Mouse (Mus musculus): ENCODE measurements around the gene Utp3. TPM values are rescaled to one million over a fixed set of nuclear protein-coding genes. Genes with fewer than 3 reads are reported as not detected.
A peak's percentile ranks its signal among the peaks of the same experiment; 100 is the strongest.
"Not testable (repeated sequence)": the region's sequence is repeated elsewhere in the genome, so short reads cannot be mapped to it uniquely, and the experiment has no call there.

The Utp3 gene
- polyA plus RNA-seq, 1 experiment from 2014 or later: 55.6 TPM

GRCm38 (mm10) chr5:88542651-88543282, 11.5 kb upstream of the Utp3 start:
- no peak overlapping the region for H3K4me2 ChIP-seq
- no peaks in the 10 kb centered on the region for H3K36me3 ChIP-seq (ENCODE audit: control insufficient read depth, insufficient read depth, low read length)
- no peak for ATAC-seq (replicated peaks; ENCODE audit: insufficient number of reproducible peaks, low FRiP score, low TSS enrichment)
- 59% methylated on average over 5 of the region's 5 CpGs for WGBS (ENCODE audit: insufficient replicate concordance)
- H3K9me3 ChIP-seq (replicated peaks; ENCODE audit: control insufficient read depth, low read length): no peaks in the 10 kb centered on the region
- H3K27ac ChIP-seq (ENCODE audit: low read depth, low read length): no peak overlapping the region
- no peak overlapping the region for H3K9ac ChIP-seq (ENCODE audit: low read depth, low read length)
- no peaks in the 10 kb centered on the region for H3K4me1 ChIP-seq (ENCODE audit: control insufficient read depth, insufficient read depth, low read length)
- H3K27me3 ChIP-seq (ENCODE audit: control insufficient read depth, insufficient read depth, low read length): no peaks in the 10 kb centered on the region
- H3K4me3 ChIP-seq (ENCODE audit: low read depth, low read length): no peak overlapping the region

DNA sequence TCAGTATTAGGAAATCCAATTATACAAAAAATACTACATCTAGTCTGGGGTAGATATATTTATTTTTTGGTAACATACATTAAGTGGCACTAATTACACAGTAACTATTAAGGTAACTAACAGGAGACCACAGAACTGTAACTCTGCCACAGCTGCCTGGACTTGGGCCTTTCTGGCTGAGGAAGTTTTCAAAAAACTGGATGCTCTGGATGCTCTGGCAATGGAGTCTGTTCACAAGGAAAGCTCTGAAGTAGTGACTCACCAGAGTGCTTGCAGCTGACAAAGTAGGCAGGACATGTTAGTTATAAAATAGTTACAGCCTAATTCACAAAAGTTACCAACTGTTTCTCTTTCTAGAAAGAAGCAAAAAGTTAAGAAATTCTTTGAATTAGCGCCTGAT, 9.9 kb upstream of the Utp3 start:
- not testable (repeated sequence) for H3K27ac ChIP-seq (ENCODE audit: low read depth, low read length); H3K36me3 ChIP-seq (ENCODE audit: control insufficient read depth, insufficient read depth, low read length); H3K9ac ChIP-seq (ENCODE audit: low read depth, low read length); H3K4me2 ChIP-seq; H3K9me3 ChIP-seq (replicated peaks; ENCODE audit: control insufficient read depth, low read length); H3K27me3 ChIP-seq (ENCODE audit: control insufficient read depth, insufficient read depth, low read length); H3K4me1 ChIP-seq (ENCODE audit: control insufficient read depth, insufficient read depth, low read length); ATAC-seq (replicated peaks; ENCODE audit: insufficient number of reproducible peaks, low FRiP score, low TSS enrichment); H3K4me3 ChIP-seq (ENCODE audit: low read depth, low read length)
- WGBS (ENCODE audit: insufficient replicate concordance): 83% methylated on average over 1 of the region's 1 CpGs

GRCm38 (mm10) chr5:88545536-88545935, 8.7 kb upstream of the Utp3 start:
- H3K4me2 ChIP-seq: no peak overlapping the region
- H3K9ac ChIP-seq (ENCODE audit: low read depth, low read length): no peak overlapping the region
- H3K4me3 ChIP-seq (ENCODE audit: low read depth, low read length): no peak overlapping the region
- H3K27ac ChIP-seq (ENCODE audit: low read depth, low read length): no peak overlapping the region
- no peaks in the 10 kb centered on the region for H3K4me1 ChIP-seq (ENCODE audit: control insufficient read depth, insufficient read depth, low read length)
- WGBS (ENCODE audit: insufficient replicate concordance): 83% methylated on average over 7 of the region's 7 CpGs
- no peaks in the 10 kb centered on the region for H3K27me3 ChIP-seq (ENCODE audit: control insufficient read depth, insufficient read depth, low read length)
- no peaks in the 10 kb centered on the region for H3K9me3 ChIP-seq (replicated peaks; ENCODE audit: control insufficient read depth, low read length)
- no peak for ATAC-seq (replicated peaks; ENCODE audit: insufficient number of reproducible peaks, low FRiP score, low TSS enrichment)
- H3K36me3 ChIP-seq (ENCODE audit: control insufficient read depth, insufficient read depth, low read length): no peaks in the 10 kb centered on the region

DNA sequence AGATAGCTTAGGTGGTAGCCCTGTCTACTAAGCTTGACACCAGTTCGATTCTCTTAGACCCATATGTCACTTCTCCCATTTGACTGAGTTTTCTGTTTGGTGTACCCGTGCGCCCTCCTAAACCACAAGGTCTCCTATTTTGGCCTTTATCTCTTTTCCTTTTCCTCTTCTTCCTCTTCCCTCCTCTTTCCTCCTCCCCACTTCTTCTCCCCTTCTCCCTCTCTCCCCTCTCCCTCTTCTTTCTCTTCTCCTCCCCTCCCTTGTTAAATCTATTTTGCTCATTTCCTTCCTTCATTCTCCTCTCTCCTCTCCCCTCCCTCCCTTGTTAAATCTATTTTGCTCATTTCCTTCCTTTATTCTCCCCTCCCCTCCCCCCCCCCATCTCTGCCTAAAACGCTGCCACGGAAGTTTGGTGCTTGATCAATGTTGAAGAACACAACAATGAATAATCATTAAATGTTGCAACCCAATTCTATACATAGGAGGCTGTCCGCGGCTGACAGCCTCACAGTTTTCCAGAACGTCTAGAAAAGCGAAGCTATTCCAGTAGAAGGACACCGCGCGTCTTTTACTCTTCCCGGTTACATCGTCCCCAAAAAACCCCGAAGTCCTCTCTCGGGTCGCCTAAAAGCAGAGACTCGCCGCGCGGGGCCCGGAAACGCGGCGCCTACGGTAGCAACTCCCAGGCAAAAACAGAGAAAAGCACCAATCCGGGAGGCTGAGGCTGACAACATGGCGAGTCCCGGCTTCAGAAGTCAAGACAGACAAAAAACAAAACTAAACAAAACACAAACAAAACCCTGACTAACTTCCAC, 784 bp upstream of the Utp3 start:
- H3K27ac ChIP-seq (ENCODE audit: low read depth, low read length): peak overlapping the region; percentile 93
- peaks cover 9% of the 10 kb centered on the region for H3K4me1 ChIP-seq (ENCODE audit: control insufficient read depth, insufficient read depth, low read length)
- H3K9me3 ChIP-seq (replicated peaks; ENCODE audit: control insufficient read depth, low read length): no peaks in the 10 kb centered on the region
- peak overlapping the region; percentile 91 for H3K9ac ChIP-seq (ENCODE audit: low read depth, low read length)
- H3K27me3 ChIP-seq (ENCODE audit: control insufficient read depth, insufficient read depth, low read length): no peaks in the 10 kb centered on the region
- 9% methylated on average over 29 of the region's 29 CpGs for WGBS (ENCODE audit: insufficient replicate concordance)
- peak; percentile 57 for ATAC-seq (replicated peaks; ENCODE audit: insufficient number of reproducible peaks, low FRiP score, low TSS enrichment)
- peak overlapping the region; percentile 79 for H3K4me2 ChIP-seq
- no peaks in the 10 kb centered on the region for H3K36me3 ChIP-seq (ENCODE audit: control insufficient read depth, insufficient read depth, low read length)
- peak overlapping the region; percentile 89 for H3K4me3 ChIP-seq (ENCODE audit: low read depth, low read length)

GRCm38 (mm10) chr5:88558991-88559390, 4.7 kb downstream of the Utp3 start:
- H3K9ac ChIP-seq (ENCODE audit: low read depth, low read length): no peak overlapping the region
- H3K4me1 ChIP-seq (ENCODE audit: control insufficient read depth, insufficient read depth, low read length): peaks cover 9% of the 10 kb centered on the region
- no peak for ATAC-seq (replicated peaks; ENCODE audit: insufficient number of reproducible peaks, low FRiP score, low TSS enrichment)
- H3K36me3 ChIP-seq (ENCODE audit: control insufficient read depth, insufficient read depth, low read length): no peaks in the 10 kb centered on the region
- H3K4me3 ChIP-seq (ENCODE audit: low read depth, low read length): no peak overlapping the region
- no peak overlapping the region for H3K27ac ChIP-seq (ENCODE audit: low read depth, low read length)
- no peaks in the 10 kb centered on the region for H3K9me3 ChIP-seq (replicated peaks; ENCODE audit: control insufficient read depth, low read length)
- 14% methylated on average over 1 of the region's 1 CpGs for WGBS (ENCODE audit: insufficient replicate concordance)
- no peak overlapping the region for H3K4me2 ChIP-seq
- H3K27me3 ChIP-seq (ENCODE audit: control insufficient read depth, insufficient read depth, low read length): no peaks in the 10 kb centered on the region

DNA sequence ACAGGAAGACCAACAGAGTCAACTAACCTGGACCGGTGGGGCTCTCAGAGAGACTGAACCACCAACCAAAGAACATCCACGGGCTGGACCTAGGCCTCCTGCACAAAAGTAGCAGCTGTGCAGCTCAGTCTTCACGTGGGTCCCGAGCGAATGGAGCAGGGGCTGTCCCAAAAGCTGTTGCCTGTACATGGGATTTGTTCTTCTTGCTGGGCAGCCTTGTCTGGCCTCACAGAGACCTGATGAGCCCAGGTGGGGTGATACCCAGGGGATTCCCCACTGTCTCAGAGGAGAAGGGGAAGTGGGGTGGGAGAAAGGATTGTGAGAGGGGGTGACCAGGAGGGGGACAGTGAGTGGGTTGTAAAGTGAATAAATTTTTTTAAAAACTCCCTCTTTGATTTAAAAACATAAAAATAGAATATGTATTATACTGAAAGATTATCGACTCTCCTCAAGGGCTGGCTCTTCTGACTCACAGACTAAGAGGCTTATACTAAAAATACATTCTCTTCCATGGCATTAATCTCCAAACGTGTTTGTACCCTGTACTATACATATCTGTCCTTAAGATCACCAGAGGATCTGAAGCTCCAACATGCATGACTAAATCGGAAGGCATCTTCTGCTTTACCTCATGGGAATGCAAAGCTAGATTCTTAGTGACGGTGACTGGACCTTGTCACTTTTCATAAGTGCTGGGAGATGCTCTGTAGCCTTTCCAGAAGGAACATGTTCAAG, 7.0 kb downstream of the Utp3 start:
- WGBS (ENCODE audit: insufficient replicate concordance): 69% methylated on average over 9 of the region's 9 CpGs
- no peaks in the 10 kb centered on the region for H3K36me3 ChIP-seq (ENCODE audit: control insufficient read depth, insufficient read depth, low read length)
- H3K4me3 ChIP-seq (ENCODE audit: low read depth, low read length): no peak overlapping the region
- H3K4me1 ChIP-seq (ENCODE audit: control insufficient read depth, insufficient read depth, low read length): peaks cover under 1% of the 10 kb centered on the region; the same call in 1 of the 2 replicates
- H3K27ac ChIP-seq (ENCODE audit: low read depth, low read length): no peak overlapping the region
- no peak overlapping the region for H3K4me2 ChIP-seq
- no peaks in the 10 kb centered on the region for H3K9me3 ChIP-seq (replicated peaks; ENCODE audit: control insufficient read depth, low read length)
- no peaks in the 10 kb centered on the region for H3K27me3 ChIP-seq (ENCODE audit: control insufficient read depth, insufficient read depth, low read length)
- H3K9ac ChIP-seq (ENCODE audit: low read depth, low read length): no peak overlapping the region
- ATAC-seq (replicated peaks; ENCODE audit: insufficient number of reproducible peaks, low FRiP score, low TSS enrichment): no peak

- H3K27me3 ChIP-seq (ENCODE audit: control insufficient read depth, insufficient read depth, low read length): no peaks in the 10 kb centered on the region
- 61% methylated on average over 8 of the region's 8 CpGs for WGBS (ENCODE audit: insufficient replicate concordance)
Observed at GRCm38 (mm10) chr5:88562863-88563780, 8.9 kb downstream of the Utp3 start.

More at GRCm38 (mm10) chr5:88562863-88563780, 8.9 kb downstream of the Utp3 start:
- Histone ChIP-seq H3K4me3 (ENCODE audit: low read depth, low read length) (no peak overlapping the region), H3K9me3 (replicated peaks; ENCODE audit: control insufficient read depth, low read length) (no peaks in the 10 kb centered on the region), H3K4me1 (ENCODE audit: control insufficient read depth, insufficient read depth, low read length) (peaks cover 4% of the 10 kb centered on the region; the same call in 1 of the 2 replicates), H3K36me3 (ENCODE audit: control insufficient read depth, insufficient read depth, low read length) (no peaks in the 10 kb centered on the region), H3K9ac (ENCODE audit: low read depth, low read length) (no peak overlapping the region), H3K4me2 (no peak overlapping the region; the same call in 1 of the 2 replicates), H3K27ac (ENCODE audit: low read depth, low read length) (no peak overlapping the region)
- ATAC-seq (replicated peaks; ENCODE audit: insufficient number of reproducible peaks, low FRiP score, low TSS enrichment): no peak
